Mouse (Mus musculus): ENCODE results near the gene Plaur.
"Not testable (repeated sequence)": the region's sequence is repeated elsewhere in the genome, so short reads cannot be mapped to it uniquely, and the experiment has no call there.

Gene Plaur

DNA sequence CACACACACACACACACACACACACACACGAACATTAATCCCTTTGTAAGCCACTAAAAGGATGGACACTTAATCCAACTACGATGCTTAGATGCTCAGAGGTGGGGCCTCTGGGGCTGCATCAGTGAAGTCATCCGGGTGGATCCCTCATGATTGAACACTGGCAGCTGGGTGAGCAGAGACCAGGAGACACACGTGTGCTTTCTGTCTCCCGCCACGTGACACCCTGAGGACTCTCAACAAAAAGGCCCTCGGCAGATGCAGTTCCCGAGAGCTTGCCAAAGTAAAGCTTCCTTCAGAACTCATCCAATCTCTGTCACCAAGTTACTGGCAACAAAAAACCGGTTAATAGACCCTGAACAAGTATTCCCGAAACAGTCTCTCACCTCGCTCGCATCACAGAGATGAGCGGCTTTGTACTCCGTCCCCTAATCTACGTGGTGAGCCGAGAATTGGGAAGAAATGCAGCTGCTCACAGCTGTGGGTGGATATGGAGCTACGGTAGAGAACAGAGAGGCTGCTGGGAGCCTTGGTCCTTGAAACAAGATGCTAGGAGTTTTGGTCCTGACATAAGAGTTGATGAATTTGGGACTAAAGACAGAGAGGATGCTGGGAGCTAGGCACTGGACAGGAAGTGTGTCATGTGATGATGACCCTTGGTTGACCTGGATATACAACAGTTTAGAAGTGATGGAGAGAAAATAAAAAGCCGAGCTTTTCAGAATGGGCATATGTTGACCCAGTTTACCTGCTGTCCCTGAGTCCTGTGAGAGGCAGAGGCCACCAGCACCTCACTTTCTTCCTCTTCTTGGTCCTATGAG lies 18.0 kb downstream of the Plaur start:
- no peak for DNase-seq

DNA sequence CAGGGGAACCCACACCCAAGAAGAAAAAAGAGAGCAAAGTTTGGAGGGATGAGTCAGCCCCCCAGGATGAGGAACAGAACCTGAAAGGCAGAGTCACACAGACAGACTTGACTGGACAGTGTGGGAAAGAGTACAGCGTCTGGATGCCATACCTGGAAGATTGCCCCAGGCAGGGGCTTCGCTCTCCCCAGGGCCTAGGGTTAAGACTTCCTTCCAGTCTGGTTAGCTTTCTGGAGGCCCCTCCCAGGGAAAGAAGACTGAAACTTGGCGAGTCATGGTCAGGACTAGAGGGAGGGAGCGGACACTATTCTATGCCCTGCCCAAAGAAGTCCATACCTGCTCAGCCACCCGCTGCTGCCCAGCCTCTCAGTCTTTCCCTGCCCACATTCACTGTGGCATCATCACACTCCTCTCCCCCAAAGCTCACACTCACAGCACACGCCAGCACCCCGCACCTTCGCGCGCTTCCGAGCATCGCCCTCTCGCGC lies 18.7 kb downstream of the Plaur start:
- DNase-seq, result no peak

DNA sequence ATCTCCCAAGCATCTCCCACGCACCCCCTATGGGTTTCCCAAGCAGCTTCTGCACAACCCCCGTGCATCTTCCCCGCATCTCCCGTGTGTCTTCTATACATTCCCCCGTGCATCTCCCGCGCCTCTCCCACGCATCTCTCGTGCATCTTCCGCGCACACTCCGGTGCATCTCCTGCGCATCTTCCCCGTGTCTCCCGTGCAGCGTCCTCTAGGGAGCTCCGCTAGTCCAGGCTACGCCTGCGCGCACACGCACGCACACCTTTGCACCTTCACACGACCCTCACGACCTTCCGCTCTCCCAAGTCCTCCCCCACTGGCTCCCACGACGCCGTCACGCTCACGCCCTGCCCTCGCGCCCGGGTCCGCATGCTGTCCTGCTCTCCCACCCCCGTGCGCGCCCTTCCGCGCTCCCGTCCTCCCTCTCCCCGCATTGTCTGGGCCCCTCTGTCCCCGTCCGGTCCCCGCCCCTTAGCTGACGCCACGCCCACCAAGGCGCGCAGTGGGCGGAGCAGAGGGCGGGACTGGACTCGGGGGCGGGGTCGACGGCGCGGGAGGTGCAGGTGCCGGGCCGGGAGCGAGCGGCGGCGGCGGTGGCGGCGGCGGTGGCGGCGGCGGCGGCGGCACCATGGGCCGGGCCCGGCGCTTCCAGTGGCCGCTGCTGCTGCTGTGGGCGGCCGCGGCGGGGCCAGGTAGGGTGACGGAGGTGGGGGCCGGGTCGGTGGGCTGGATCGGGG lies 19.4 kb downstream of the Plaur start, which contains the start of gene Cadm4:
Cadm4 (plus strand) TSS at position 550 of the 734 bp plus-strand sequence.
- DNase-seq, result peak; percentile 91

DNA sequence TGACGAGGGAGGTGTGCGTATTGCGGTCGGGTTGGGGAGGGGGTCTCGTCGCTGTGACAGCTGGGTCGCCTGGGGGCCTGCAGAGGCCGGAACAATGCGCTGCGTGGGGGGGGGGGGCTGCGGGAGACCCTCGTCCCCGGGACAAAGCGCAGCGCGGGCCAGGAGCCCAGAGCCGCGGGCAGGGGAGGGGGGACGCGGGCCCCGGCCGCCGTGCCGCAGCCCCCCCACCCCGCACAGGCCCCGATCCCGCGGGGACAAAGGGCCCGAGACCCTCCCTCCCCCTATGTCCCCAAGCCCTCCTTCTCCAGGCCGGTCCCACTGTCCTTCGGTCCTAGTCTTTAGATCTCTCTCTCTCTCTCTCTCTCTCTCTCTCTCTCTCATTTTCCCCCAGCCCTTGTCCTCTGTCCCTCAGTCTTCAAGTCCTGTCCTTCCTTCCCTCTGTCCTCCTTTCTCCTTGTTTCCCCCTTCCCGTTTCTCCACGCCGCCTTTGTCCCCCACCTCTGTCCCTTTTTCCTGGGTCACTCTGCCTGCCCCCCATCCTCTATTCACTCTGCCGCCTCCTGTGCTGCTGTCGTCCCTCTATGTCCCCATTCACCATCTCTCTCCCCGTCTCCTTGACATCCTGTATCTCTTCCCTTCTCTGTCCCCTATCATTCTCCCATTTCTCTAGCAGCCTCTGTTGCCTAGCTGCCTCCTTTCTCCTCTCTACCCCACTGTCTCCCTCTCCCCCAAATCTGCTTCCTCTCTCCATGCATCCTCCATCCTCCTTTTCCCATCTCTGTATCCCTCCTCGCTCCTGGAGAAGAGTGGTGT lies 20.1 kb downstream of the Plaur start:
- no peak for DNase-seq

DNA sequence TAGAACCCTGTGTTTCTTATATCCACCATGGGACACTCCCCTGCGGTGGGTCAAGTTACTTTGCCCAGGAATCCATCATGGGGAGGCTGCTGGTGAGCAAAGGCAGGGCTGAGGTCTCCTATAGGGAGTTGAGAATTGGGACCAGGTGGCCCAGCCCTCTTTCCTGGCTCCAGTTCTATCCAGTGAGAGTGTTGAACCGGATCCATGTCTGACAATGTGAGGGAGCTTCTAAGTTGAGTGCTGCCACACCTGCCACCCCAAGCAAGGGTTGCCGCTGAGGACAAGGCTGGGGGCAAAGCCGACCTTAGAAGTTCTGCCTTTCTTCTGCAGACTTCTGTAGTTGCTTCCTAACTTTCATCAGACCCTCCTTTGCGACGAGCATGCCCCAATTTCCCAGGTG lies 21.0 kb downstream of the Plaur start:
- not testable (repeated sequence) for DNase-seq

DNA sequence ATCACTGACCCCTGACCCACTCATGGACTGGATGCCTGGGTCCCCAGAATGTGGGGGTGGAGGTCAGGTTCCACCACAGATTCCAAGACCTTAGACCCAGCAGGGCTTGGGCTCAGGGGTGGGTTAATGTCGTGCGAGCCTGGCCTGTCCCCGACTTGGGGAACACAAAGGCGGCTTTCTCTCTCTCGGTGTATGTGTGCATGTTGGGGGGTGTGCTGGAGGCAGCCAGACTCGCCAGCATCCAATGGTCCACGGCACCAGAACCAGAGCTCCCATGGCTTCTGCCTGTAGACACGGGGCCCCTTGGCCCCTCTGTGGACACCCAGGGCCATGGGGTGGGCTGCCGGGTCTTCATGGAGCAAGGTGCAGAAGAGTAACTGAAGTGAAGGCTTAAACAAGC lies 23.2 kb downstream of the Plaur start:
- no peak for DNase-seq

DNA sequence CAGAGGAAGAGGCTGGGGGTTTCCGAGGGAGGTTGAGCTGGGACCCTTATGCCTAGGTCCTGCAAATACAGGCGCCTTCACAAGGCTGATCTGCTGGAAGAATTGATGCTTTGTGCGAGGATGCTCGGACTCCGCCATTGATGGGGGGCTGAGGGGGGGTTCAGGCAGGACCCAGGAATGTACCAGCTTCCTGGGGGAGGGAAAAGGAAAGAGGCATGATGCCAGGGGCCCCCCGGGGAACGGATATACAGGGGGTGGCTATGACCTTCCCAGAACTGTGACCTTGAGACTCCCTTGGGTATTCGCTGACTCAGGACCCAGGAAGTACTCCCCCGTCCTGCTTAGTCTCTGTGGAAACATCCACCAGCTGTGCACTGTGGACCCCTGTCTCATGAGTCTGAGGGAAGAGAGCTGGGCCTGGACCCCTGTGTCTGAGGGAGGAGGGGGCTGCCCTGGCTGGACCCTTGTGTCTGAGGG lies 24.4 kb downstream of the Plaur start:
- DNase-seq, result peak; percentile 35

DNA sequence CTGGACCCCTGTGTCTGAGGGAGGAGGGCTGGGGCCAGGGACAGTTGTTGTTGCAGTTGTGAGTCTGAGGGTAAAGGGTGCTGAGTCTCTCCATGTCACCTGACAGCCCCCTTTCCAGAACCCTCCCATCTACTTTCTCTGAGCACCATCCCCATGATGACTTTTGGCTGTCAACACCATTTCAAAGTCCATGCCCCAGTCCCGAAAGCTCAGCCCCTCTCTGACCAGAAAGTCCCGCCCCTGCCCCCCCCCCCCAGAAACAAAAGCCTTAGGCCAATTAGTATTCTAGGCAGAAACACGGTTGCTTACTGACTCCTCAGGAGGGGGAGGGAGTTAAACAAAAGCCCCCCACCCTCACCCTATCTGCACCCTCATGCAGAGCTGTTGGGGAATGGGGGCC lies 25.1 kb downstream of the Plaur start:
- DNase-seq, result no peak

DNA sequence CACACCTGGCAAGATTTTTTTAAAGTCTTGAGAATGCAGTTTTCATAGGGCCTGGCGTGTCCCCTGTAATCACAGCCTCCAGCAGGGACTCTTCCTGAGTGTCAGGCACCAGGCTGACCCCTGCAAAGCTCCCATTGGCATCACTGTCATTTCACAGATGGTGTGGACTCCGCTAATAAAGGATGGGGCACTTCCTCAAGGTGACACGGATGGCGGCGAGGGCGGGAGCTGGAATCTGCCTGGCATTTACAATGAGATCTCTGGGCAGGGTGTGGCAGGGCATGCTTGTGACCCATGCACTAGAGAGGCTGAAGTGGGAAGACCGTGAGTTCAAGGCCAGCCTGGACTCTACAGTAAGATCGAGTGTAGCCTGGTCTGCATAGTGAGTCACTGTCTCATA lies 26.0 kb downstream of the Plaur start:
- no peak for DNase-seq

DNA sequence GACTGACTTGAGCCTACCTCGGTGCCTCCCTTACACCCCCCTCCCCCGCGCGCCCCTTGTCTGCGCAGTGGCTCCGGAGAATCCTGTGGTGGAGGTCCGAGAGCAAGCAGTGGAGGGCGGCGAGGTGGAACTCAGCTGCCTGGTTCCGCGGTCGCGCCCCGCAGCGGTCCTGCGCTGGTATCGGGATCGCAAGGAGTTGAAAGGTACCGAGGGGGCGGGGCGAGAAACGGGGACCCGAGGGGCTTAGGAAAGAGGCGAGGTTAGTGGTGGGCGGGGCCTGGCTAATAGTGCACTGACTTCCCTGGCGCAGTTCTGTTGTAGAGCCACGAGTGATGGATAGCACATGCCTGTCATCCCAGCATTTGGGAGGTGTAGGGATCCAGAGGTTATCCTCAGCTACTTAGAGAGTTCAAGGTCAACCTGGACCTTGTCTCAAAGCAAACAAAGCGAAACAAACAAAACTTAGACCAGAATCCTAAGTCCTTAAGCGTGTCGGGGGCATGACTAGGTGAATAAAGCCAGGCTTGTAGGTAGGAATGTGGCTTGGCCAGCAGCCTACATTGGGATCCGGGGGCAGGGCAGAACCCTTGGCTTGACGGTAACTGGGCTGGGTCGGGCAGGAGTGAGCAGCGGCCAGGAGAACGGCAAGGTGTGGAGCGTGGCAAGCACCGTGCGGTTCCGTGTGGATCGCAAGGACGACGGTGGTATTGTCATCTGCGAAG lies 37.7 kb downstream of the Plaur start:
- peak; percentile 62 for DNase-seq

DNA sequence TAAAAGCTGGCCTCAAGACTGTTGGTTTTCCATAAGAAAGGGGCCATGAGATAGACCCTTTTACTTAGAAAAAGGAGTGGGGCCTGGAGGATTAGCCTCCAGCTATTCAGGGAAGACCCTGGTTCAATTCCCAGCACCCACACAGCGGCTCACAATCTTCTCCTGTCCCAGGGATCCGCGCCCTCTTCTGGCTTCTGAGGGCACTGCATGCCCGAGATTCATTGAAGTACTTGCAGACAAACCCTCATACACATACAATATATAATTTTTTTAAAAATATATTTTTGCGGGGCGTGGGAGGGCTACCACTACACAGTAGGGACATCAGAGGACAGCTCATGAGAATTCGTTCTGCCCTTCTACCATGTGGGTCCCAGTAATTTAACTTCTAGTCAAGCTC lies 38.6 kb downstream of the Plaur start:
- peak; percentile 52 for DNase-seq

DNA sequence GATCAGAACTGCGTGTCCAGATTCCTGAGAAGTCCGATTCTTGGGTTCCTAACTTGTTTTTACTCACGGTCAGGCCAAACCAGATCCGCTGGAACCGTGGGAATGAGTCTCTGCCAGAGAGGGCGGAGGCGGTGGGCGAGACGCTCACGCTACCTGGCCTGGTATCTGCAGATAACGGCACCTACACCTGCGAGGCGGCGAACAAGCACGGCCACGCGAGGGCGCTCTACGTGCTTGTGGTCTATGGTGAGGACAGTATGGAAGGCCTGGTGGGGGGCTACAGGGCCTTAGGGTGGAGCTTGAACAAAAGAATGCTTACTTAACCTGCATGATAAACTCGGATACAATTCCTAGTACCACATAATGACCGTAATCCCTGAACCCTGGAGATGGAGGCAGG lies 39.2 kb downstream of the Plaur start:
- DNase-seq, result peak; percentile 51

DNA sequence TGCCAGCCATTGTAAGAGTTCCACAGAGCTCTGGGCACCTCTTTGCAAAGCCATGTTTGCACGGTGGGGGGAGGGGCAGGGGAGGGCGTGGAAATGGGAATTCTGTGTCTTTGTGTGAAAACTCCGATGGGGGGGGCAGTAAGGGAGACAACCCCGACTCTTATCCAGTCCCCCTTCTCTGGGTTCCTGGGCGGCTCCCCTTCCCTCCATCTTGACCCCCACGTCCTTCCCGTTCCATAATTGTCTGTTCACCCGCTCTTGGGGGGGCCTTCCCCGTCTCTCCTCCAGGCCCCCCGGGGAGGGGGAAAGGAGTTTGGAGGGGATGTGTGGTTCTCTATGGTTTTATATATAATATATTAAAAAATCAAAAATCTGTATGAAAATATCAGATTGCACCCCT lies 41.7 kb downstream of the Plaur start:
- DNase-seq, result no peak

DNA sequence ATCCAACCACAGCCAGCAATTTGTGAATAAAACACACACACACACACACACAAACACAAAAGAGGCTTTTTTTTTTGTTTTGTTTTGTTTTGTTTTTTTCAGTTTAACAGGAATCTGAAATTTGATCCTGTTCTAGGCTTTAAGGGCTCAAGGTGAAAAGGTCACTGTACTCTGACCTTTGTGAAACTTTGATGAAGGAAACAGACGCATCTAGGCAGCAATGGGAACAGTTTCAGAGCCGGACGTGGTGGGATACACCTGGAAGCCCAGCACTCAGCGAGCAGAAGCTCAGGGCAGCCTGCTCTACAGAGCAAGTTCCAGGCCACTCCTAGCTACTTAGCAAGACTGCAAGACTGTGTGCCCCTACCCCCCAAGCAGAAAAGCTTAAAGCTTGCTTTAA lies 42.6 kb downstream of the Plaur start:
- no peak for DNase-seq

DNA sequence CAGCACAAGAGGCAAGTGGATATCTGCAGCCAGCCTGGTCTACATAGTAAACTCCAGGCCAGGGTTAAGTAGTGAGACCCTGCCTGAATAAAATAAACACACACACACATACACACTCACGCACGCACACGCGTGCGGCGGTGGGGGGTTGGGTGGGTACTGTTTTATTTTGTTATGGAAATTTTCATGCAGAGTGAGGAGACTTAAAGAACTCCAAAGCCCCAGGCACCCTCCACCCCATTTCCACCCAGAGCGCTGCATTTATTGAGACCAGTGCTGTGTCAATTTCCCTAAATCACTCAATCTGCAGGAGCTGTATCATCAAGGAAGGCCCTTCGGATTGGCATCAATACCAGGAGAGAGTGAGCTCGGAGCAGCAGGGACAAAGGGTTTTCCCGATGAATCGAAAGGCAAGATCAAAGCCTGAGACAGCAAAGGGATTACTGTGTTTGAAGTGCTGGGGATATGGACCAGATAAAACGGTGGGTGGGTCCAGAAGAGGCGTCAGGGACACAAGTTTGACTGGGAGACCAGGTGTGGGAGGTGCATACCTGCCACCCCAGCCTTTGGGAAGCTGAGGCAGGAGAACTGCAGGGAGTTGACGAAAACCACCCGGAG lies 43.3 kb downstream of the Plaur start:
- DNase-seq, result no peak

DNA sequence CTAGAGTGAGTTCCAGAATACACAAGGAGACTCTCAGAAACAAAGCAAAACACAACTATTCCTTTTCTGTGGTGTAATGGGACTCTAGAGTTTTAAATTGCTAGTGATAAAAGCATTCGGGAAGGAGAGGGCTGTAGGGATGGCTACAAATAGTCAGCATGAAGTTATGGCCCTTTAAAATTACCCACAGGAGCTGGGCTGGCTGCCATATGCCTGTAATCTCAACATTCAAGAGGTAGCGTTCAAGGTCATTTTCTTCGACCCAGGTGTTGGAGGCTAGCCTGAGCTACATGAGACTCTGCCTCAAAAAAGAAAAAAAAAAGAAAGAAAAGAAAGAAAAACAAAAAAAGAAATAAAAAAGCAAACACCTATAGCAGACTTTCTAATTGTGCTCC lies 43.8 kb downstream of the Plaur start:
- DNase-seq, result no peak

DNA sequence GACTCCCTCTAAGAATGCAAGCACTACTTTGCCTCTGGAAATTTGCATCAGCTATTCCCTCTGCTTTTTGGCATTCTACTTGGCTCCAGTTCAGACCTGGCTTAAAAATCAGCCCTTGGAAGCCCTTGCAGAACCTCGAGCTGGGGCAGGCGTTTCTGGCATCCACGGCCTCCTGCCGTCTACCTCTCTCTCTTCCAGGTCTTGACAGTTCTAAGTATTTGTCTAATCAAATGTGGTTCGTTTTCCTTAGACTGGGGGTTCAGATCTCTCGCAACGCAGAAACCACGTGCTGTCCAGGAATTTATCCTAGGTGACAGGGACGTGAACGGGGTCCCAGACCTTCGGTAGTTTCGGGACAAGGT lies 44.2 kb downstream of the Plaur start:
- DNase-seq, result peak; percentile 55

DNA sequence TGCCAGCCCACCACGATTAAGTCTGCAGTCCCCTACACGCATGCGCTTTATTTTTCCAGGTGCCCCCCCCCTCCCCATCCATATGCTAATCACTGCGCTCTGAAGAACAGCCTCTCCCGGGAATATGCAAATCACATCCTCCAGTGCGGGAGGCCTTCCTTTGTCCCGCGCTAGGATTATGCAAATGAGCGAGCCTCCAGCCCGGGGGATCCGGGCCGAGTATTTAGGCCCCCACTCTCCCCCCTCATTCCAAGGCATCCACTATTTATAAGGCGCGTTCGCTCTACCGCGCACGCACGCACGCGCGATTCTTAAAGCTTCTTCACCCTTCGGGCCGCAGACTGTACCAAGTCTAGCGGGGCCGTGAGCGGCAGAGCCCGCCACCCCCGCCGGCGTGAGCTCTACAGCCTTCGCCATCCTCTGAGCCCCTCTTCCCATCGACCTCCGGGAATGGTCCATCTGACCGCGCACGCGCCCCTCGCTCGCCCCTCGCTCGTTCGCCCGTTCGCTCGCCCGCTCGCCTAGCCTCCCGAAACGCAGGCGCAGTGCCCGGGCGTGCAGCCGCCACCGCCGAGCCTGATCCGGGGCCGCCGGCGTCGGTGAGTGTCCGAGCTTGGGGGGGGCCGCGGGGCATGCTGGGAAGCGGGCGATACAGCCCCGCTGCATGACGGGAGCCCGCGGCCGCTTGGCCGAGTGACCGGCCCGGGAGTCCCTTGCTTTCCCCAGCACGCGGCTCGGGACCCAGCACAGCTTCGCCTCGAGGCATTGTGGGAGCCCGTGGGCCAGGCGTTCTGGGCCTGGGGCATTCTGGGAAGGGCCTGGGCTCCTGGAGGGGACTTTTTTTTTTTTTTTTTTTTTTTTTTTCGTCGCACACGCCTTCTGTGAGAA lies 44.8 kb downstream of the Plaur start, which contains the start of gene Zfp428:
Zfp428 (plus strand) TSS at position 169 of the 888 bp plus-strand sequence.
- peak; percentile 95 for DNase-seq

DNA sequence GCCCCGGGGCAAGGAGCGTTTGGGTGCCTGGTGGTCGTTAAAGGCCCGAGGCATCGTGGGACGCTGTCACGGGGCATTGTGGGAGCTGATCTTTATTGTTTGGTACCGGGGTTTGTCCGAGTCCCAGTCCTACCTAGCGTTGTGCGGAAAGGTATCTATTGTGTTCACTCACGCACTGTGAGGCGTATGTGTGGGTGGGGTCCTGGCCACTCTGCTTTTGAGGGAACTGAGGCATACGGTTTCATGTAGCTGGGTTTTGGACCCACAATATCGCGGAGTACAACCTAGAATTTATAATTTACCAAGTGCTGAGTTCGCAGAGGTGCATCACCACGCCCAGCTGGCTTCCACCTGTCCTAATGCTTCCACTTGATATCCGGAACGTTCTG lies 45.4 kb downstream of the Plaur start:
- no peak for DNase-seq

DNA sequence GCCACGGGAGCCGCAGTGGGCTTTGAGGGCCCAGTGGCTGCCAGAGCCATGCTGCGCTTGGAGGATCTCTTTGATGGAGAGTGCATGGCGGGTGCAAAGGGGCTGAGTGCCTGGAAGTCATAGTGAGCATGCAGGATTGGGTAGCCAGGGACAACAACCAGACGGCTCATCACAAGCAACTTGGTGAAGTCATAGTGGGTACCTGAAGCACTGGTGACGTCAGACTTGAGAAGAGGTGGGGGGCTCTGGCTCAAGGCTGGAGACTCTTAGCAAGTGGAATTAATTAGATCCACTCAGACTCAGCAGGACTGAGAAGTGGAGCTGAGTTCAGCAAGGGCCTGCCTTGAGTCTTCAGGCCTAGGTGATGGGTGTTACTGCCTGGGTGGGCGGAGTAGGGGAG lies 50.1 kb downstream of the Plaur start, which contains the start of gene AC161166.1:
AC161166.1 (minus strand) TSS at position 101 of the 400 bp plus-strand sequence.
- DNase-seq, result no peak

DNA sequence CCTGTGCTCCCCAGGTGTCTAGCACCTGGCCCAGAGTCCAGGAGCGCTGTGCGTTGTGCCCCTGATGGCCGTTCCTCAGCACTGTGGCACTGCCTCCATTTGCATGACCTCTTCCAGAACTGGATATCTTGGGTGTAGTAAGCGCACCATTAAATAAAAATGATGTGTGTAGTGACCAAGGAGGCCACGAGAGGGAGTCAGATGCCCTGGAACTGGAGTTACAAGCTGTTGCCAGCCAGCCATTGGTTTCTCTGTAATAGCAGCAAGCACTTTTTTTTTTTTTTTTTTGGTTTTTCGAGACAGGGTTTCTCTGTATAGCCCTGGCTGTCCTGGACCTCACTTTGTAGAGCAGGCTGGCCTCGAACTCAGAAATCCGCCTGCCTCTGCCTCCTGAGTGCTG lies 54.0 kb downstream of the Plaur start:
- not testable (repeated sequence) for DNase-seq

All from kidney, postnatal 10 days (tissue).